Mouse (Mus musculus) testis, adult 2 months (tissue): ENCODE measurements around the gene Syn2.

Source experiments
- CTCF ChIP-seq: fragments of 200-500 bp; IDR thresholded peaks from 2 replicates; pipeline ENCODE4 v1.5.1; 2012; ENCODE audit warnings: low read depth, mild to moderate bottlenecking, inconsistent platforms, low read length, moderate library complexity; ENCODE audit not compliant: control insufficient read depth, insufficient read depth, insufficient replicate concordance
- POLR2A ChIP-seq: fragments of 200-500 bp; IDR thresholded peaks from 2 replicates; pipeline ENCODE4 v1.6.1; 2012; ENCODE audit warnings: low read depth, mild to moderate bottlenecking, inconsistent platforms, low read length, moderate library complexity; ENCODE audit not compliant: control insufficient read depth

DNA sequence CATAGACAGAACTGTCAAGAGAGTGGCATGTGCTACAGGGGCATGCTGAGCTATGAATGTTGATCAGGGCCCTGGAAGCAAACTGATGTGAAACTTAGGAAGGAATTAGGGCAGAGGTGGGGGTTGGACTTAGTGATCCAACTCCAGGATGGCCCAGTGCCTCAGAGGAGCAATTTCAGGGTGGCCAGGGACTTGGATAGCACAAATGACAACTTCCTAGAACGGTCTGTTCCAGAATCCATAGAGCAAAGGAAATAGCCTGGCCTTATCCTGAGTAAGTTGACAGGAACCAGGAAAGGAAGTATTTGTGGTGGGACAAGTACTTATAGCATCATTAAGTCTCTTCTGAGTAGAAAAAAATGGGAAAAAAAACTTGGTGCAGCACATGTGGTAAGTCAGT is 97.9 kb downstream of the Syn2 start:
- TF ChIP-seq CTCF (no peak), POLR2A (no peak)
